Mouse (Mus musculus) NIH3T3 (cell line): ENCODE data around the gene Olfr150.
A peak's percentile ranks its signal among the peaks of the same experiment; 100 is the strongest.
"Not testable (repeated sequence)": the region's sequence is repeated elsewhere in the genome, so short reads cannot be mapped to it uniquely, and the experiment has no call there.

Experiments
- DNase-seq: peaks from one replicate; pipeline ENCODE4 v3.0.0-alpha.2; 2012; ENCODE audit warnings: low read depth

Olfr150 gene

DNA sequence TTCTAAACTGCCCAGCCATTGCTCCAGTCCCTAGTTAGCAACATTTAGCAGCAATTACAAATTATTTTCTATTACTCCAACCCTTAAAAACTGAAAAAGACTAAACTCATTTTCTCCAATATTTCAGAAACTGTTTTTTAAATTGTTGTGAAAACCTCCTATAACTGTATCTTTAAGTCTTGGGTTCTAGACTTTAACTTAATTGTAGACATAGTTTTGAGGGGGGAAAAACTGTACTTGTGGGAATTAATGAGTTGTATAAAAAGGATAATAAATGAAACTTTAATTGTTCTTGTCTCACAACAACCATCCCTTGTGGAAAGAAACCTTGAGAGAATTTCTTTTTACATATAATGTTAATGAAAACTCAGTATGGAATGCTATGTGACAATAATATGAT, at the start of gene Olfr150:
TSS of gene Olfr150 (plus strand) at position 301 of the 400 bp plus-strand sequence.
- no peak for DNase-seq

DNA sequence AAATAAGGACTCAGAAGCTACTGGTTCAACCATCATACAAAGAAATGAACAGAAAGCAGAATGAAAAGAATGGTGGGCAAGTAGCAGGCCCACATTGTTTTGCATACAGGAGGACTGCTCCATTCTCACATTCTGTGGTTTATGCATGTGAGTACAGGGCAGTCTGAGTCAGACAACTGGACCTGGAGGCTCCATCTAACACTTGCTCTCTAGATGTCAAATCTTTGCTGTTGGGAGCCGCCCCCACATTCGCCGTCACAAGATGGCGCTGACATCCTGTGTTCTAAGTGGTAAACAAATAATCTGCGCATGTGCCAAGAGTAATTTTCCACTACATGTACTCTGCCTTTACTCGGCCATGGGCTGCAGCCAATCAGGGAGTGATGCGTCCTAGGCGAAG, 29.7 kb upstream of the Olfr150 start:
- DNase-seq = not testable (repeated sequence)

DNA sequence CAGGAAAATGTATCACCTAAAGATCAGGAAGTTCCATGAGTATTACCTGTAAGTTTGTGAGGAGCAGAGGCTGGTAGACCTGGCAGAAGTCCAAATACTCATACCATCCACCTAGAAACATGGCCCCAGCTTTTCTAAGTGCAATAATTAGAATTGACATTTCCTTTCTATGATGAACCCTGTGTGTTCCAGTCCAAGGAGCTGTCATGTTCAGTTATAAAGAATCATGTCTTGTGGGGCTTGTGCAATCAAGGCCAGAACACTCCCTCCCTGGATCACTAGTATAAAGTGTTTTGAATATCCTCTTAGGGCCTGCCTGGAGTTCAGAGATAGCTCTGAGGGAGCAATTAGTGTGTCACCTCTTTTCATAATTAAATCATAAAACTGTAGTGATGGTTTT, 23.8 kb upstream of the Olfr150 start, which contains the start of gene Olfr149:
TSS of gene Olfr149 (minus strand) at position 101 of the 400 bp plus-strand sequence.
- no peak for DNase-seq

DNA sequence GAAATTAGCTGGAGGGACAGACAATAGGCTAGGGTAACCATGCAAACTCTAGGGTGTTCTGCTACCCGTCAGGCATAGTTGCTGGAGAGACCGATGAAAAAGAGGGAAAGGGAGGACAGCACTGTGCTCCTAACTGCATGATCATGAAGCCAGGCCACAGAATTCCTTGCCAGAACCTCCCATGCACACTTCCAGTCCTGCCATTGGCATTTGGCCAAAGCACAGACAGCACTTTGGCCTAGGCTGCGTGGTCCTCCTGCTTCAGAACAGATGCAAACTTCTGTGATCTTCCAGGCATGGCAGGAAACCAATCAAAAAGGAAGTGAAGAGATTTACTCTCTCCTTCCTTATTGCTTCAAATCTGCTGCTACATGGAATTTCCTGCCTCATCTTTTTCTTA, 21.8 kb upstream of the Olfr150 start:
- DNase-seq = peak; percentile 1

DNA sequence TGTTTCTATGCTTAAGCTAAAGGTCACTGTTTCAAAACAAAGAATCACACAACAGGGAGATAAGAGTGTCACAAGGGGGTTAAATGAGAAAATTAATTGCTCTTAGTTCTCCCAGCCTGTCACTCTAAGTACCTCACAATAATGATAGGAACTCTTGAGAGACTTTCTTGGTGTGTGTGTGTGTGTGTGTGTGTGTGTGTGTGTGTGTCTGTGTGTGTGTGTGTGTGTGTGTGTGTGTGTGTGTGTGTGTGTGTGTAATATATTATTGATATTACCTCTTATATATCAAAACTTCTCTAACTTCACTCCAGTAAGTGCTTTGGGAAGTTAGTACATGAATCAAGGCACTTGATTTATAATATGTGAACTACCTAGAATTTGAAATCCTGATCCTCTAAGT, 19.7 kb upstream of the Olfr150 start, which contains the start of gene Olfr965:
TSS of gene Olfr965 (plus strand) at position 301 of the 400 bp plus-strand sequence.
- no peak for DNase-seq

DNA sequence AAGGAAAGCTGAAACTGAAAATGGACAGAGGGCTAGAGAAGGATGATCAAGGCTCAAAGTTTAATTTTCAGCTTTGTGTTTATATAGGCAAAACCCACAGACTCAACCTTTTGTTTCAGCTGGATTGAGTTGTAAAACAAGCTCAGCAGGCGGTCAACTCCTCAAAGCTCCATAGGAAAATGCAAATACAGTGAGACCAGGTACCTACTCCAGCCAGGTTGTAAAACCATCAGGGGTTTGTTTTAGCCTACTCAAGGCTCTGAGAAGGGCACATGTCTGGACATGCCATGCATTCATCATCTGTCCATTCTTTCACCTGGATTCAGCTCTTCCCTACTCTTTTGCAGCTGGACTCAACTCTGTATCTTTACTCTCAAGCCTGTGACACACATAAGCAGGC, 10.0 kb downstream of the Olfr150 start:
- DNase-seq = no peak

DNA sequence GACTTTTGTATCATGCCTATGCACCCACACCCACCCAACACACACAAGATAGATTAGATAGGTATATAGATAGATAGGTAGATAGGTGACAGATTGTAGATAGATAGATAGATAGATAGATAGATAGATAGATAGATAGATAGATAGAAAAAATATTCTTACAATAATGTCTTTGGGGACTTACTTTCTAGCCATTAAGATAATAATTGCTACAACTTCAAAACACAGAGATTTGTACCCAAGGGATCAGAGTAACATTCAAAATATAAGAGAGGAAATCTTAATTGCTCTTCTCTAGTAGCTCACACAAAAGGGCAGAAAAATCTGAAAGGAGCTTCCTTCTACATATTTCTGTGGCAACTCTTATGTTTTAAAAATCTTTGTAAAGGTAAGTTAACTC, 15.2 kb downstream of the Olfr150 start, which contains the start of gene Olfr967:
TSS of gene Olfr967 (plus strand) at position 301 of the 400 bp plus-strand sequence.
- no peak for DNase-seq

DNA sequence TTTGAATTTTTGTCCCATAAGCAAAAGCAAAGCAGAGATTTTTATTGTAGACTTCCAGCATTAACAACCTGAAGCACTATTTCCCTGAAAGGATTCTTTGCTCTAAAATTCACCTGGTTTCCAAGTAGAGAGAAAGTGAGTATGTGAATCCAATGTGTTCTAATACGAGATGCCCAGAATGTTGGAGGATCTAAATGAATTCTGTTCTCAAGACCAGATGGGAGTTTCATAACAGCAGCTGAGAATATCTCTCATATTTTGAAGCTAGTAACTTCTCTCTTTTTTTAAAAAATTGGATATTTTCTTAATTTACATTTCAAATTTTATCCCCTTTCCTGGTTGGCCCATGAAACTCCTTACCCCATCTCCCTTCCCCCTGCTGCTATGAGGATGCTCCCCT, 15.7 kb downstream of the Olfr150 start:
- no peak for DNase-seq

DNA sequence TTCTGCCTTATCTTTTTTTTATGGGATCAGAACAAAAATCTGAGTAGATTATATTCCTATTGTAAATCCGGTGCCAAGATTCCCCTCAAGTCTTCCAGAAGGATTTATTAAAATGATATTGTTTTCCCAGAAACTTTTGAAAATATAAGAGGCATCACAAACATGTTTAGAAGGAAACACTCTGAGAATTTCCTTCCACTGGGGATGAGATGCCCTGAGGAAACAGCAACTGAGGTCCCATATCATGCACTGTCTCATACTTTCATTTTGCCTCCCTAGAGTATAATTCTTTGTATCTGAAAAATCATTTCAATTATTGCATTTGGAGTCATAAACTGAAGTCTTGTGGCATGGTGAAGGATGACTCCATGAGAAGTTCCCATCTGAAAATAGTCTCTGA, 52.4 kb downstream of the Olfr150 start, which contains the start of gene Olfr968:
TSS of gene Olfr968 (minus strand) at position 101 of the 400 bp plus-strand sequence.
- DNase-seq = no peak
